Mouse (Mus musculus) lung, embryonic 14.5 days (tissue): ENCODE measurements around the gene Maml3. TPM values are rescaled to one million over a fixed set of nuclear protein-coding genes. Genes with fewer than 3 reads are reported as not detected.

Source experiments
- ATAC-seq: fragments of 200-750 bp; cut with Nextera tagmentation; 2 replicates; pipeline ENCODE4 v1.8.0; 2017; ENCODE audit warnings: mild to moderate bottlenecking, moderate TSS enrichment, moderate library complexity; ENCODE audit not compliant: insufficient read depth
- DNase-seq: peaks from one replicate; pipeline ENCODE4 v3.0.0-alpha.2; 2015
- H3K27ac ChIP-seq: fragments of 300-500 bp; sonication (generic); 2 replicates; pipeline ENCODE4 v1.5.1; 2014; ENCODE audit warnings: low read depth, mild to moderate bottlenecking, moderate library complexity
- H3K27me3 ChIP-seq: fragments of 300-500 bp; sonication (generic); 2 replicates; pipeline ENCODE4 v1.6.1; 2014; ENCODE audit warnings: low read length, control low read depth; ENCODE audit not compliant: insufficient read depth
- H3K36me3 ChIP-seq: fragments of 300-500 bp; sonication (generic); 2 replicates; pipeline ENCODE4 v1.6.1; 2014; ENCODE audit warnings: control low read depth; ENCODE audit not compliant: insufficient read depth
- H3K4me1 ChIP-seq: fragments of 300-500 bp; sonication (generic); 2 replicates; pipeline ENCODE4 v1.6.1; 2014; ENCODE audit warnings: antibody characterized with exemption, control low read depth; ENCODE audit not compliant: insufficient read depth
- H3K4me2 ChIP-seq: fragments of 300-500 bp; sonication (generic); 2 replicates; pipeline ENCODE4 v1.6.1; 2014; ENCODE audit warnings: mild to moderate bottlenecking
- H3K4me3 ChIP-seq: fragments of 300-500 bp; sonication (generic); 2 replicates; pipeline ENCODE4 v1.5.1; 2014; ENCODE audit warnings: low read depth, low read length
- H3K9ac ChIP-seq: fragments of 300-500 bp; sonication (generic); 2 replicates; pipeline ENCODE4 v1.6.1; 2014
- H3K9me3 ChIP-seq: fragments of 300-500 bp; sonication (generic); 2 replicates; pipeline ENCODE4 v1.6.1; 2016; ENCODE audit warnings: low read depth, low read length, control low read depth
- CTCF ChIP-seq: IDR thresholded peaks from 2 replicates; pipeline ENCODE4 v1.5.1; 2016; ENCODE audit warnings: antibody characterized with exemption, low read depth
- WGBS: fragments of 180-500 bp; shearing (Covaris S2); extraction: QIAGEN DNeasy Blood & Tissue Kit; methylation state at CpG from one replicate; pipeline ENCODE4 v1.1.7; 2014; 5-methylcytosine and 5-hydroxymethylcytosine counted together
- polyA plus RNA-seq: library from polyadenylated mRNA; unstranded; fragments of >200 nt; fragmentation: Nextera tagmentation; extraction: Ambion mirVana; gene quantifications from 2 replicates; pipeline ENCODE4 v1.2.1, GENCODE M21; 2014

Maml3 gene
- polyA plus RNA-seq, 1 experiment from 2014 or later = 9.1 TPM

- DNase-seq (no peak), ATAC-seq (no peak)
- Histone ChIP-seq H3K9me3 (no peaks in the 10 kb centered on the region), H3K4me1 (0 out of 2 replicates have a peak, but pooled peaks cover 7% of the 10 kb centered on the region), H3K4me2 (no peak overlapping the region), H3K9ac (no peak overlapping the region), H3K27ac (no peak overlapping the region), H3K27me3 (no peaks in the 10 kb centered on the region), H3K36me3 (no peaks in the 10 kb centered on the region), H3K4me3 (no peak overlapping the region)
- TF ChIP-seq CTCF = no peak
- 74% methylated on average over 11 of the region's 11 CpGs for WGBS
Measured at GRCm38 (mm10) chr3:51997616-51998015, 107.3 kb downstream of the Maml3 start.

DNA sequence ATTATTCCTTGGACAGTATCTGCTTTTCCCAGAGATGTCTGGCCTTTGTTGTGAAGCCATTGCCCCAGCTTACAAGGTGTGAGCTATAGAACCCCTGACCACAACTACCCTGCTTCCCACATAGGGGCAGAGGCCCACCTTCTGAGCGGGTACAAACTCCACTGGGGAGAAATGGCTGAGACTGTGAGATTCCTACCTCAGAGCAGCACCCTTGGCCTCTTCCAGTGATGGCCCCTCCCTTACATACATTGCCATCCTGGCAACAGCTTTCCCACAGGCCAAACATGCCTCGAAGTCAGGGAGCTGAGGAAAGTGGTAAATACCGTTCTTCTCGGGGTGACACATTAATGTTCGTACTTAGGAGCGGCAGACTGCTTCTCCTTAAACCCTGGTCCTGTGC lies 118.4 kb downstream of the Maml3 start:
- DNase-seq = no peak
- Histone ChIP-seq H3K36me3 (no peaks in the 10 kb centered on the region), H3K27ac (no peak overlapping the region), H3K27me3 (no peaks in the 10 kb centered on the region), H3K9ac (no peak overlapping the region), H3K4me3 (no peak overlapping the region), H3K9me3 (no peaks in the 10 kb centered on the region), H3K4me2 (no peak overlapping the region), H3K4me1 (no peaks in the 10 kb centered on the region)
- no peak for TF ChIP-seq CTCF
- ATAC-seq = no peak
- 66% methylated on average over 6 of the region's 6 CpGs for WGBS

DNA sequence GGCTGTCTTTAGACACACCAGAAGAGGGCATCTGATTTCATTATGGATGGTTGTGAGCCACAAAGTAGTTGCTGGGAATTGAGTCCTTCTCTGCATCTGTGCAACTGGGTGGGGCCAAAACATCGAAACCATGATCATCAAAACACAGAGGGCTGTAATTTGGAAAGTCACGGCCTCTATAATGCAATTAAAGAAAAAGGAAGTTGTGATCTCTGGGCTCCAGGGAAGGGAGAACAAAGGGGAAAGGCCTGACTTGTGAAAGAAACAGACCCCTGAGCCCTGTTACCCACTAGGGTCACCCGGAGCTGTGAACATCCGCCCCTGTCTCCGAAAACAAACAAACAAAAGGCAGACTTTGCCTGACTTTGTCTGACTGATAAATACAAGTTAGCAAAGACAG lies 123.4 kb downstream of the Maml3 start:
- H3K36me3 ChIP-seq = no peaks in the 10 kb centered on the region
- DNase-seq = no peak
- no peak for ATAC-seq
- H3K9ac ChIP-seq = no peak overlapping the region
- H3K27me3 ChIP-seq = no peaks in the 10 kb centered on the region
- 64% methylated on average over 5 of the region's 5 CpGs for WGBS
- H3K4me1 ChIP-seq = no peaks in the 10 kb centered on the region; the same call in 1 of the 2 replicates
- no peak for TF ChIP-seq CTCF
- no peak overlapping the region for H3K4me3 ChIP-seq
- H3K4me2 ChIP-seq = no peak overlapping the region
- H3K27ac ChIP-seq = no peak overlapping the region
- H3K9me3 ChIP-seq = no peaks in the 10 kb centered on the region

GRCm38 (mm10) chr3:51977654-51978352 lies 127.1 kb downstream of the Maml3 start:
- H3K27me3 ChIP-seq = no peaks in the 10 kb centered on the region
- H3K36me3 ChIP-seq = no peaks in the 10 kb centered on the region
- peak; percentile 56; the same call in 1 of the 2 replicates for ATAC-seq
- no peak for TF ChIP-seq CTCF
- H3K27ac ChIP-seq = peak overlapping the region; percentile 63; the same call in 1 of the 2 replicates
- H3K9me3 ChIP-seq = no peaks in the 10 kb centered on the region
- H3K4me2 ChIP-seq = peak overlapping the region; percentile 31
- peak; percentile 66 for DNase-seq
- WGBS = 49% methylated on average over 8 of the region's 8 CpGs
- H3K9ac ChIP-seq = no peak overlapping the region
- H3K4me1 ChIP-seq = no peaks in the 10 kb centered on the region; the same call in 1 of the 2 replicates
- H3K4me3 ChIP-seq = no peak overlapping the region

DNA sequence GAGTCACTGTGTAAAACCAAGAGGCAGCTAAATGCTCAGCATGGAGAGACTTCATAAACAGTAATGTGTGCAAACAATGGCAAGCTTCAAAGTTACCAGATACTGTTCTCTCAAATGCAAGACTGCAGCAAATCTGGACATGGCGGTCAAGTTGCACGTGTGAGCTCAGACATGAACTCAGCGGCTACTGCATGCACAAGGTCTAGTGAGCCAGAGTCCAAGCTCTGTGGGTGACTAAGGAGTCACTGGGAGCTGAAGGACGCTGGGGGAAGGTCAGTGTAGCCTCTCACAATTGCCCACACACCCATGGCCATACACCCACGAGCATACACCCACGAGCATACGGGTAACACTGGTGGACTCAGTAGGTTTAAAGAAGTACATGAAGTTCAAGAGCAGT lies 130.3 kb downstream of the Maml3 start:
- H3K36me3 ChIP-seq = no peaks in the 10 kb centered on the region
- no peak overlapping the region for H3K9ac ChIP-seq
- H3K4me2 ChIP-seq = no peak overlapping the region
- no peaks in the 10 kb centered on the region for H3K27me3 ChIP-seq
- TF ChIP-seq CTCF = no peak
- H3K9me3 ChIP-seq = no peaks in the 10 kb centered on the region
- 91% methylated on average over 7 of the region's 7 CpGs for WGBS
- H3K4me3 ChIP-seq = no peak overlapping the region
- no peaks in the 10 kb centered on the region; the same call in 1 of the 2 replicates for H3K4me1 ChIP-seq
- no peak overlapping the region for H3K27ac ChIP-seq
- ATAC-seq = no peak
- DNase-seq = no peak

DNA sequence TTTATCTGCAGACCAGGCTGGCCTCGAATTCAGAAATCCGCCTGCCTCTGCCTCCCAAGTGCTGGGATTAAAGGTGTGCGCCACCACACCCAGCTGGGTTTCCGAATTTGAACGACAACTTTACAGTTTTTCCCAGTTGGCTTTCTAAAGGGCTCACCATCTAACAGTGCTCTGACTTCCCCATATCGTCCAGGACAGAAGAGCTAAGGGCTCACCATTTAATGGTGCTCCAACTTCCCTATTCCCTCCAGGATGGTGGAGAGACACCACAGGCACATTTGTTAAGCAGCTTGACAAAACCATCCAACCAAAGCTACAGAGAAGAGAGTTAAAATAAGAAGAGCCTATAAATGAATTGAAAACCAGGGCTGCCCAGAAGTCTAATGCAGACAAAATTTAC lies 130.7 kb downstream of the Maml3 start:
- no peak for TF ChIP-seq CTCF

DNA sequence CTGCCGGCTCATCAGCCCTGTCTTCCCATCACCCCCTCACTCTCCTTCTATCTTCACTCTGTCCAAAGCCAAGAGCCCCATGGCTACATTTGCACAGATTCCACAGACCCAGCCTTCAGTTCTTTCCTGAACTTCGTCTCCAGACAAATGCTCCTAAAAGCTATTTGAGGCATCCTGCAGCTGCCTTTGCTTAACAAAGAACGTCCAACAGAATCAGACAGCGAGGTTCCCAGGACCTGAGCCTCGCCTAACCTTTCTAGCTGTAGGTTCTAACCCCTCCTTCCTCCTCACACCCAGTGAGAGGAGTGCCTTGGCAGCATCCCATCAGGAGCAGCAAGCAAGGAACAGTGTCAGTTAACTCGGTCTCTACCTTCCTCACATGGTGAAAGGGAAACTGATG lies 132.3 kb downstream of the Maml3 start:
- no peak overlapping the region for H3K4me3 ChIP-seq
- H3K4me2 ChIP-seq = no peak overlapping the region
- H3K9me3 ChIP-seq = no peaks in the 10 kb centered on the region
- H3K9ac ChIP-seq = no peak overlapping the region
- no peak for DNase-seq
- no peak for ATAC-seq
- no peak for TF ChIP-seq CTCF
- no peaks in the 10 kb centered on the region; the same call in 1 of the 2 replicates for H3K4me1 ChIP-seq
- 60% methylated on average over 6 of the region's 6 CpGs for WGBS
- H3K36me3 ChIP-seq = no peaks in the 10 kb centered on the region
- H3K27ac ChIP-seq = no peak overlapping the region
- no peaks in the 10 kb centered on the region for H3K27me3 ChIP-seq

More for the DNA sequence above, 130.7 kb downstream of the Maml3 start:
- Histone ChIP-seq H3K4me3 (no peak overlapping the region), H3K27ac (no peak overlapping the region), H3K9me3 (no peaks in the 10 kb centered on the region), H3K4me2 (no peak overlapping the region), H3K4me1 (no peaks in the 10 kb centered on the region; the same call in 1 of the 2 replicates), H3K27me3 (no peaks in the 10 kb centered on the region), H3K36me3 (no peaks in the 10 kb centered on the region), H3K9ac (no peak overlapping the region)
- ATAC-seq = no peak
- WGBS = 94% methylated on average over 6 of the region's 6 CpGs
- DNase-seq = no peak
